Mouse (Mus musculus) MEL (cell line): ENCODE data around the gene Cenpp.

Experiments used
- CHD2 ChIP-seq: IDR thresholded peaks from 2 replicates; pipeline ENCODE4 v1.6.1; 2011; ENCODE audit warnings: low read length, improper control_type of control experiment
- CTCF ChIP-seq, 3 experiments: IDR thresholded peaks in 2 of 3; conservative IDR thresholded peaks in 1 of 3; 2 replicates each; pipeline ENCODE4 v1.5.1; 2011 to 2012; ENCODE audit warnings: low read length in 3 of 3, low read depth in 2 of 3, mild to moderate bottlenecking in 2 of 3, improper control_type of control experiment in 1 of 3, inconsistent platforms in 1 of 3, mixed read lengths in 1 of 3, moderate library complexity in 1 of 3; ENCODE audit not compliant: control insufficient read depth in 1 of 3, insufficient read depth in 1 of 3, poor library complexity in 1 of 3, severe bottlenecking in 1 of 3
- HCFC1 ChIP-seq: IDR thresholded peaks from 2 replicates; pipeline ENCODE4 v1.6.1; 2012; ENCODE audit warnings: low read depth, mild to moderate bottlenecking, inconsistent platforms, low read length, improper control_type of control experiment, moderate library complexity
- KAT2A ChIP-seq: conservative IDR thresholded peaks from 2 replicates; pipeline ENCODE4 v1.6.1; 2012; ENCODE audit warnings: low read depth, low read length, improper control_type of control experiment, inconsistent platforms
- MAFK ChIP-seq: IDR thresholded peaks from 2 replicates; pipeline ENCODE4 v1.6.1; 2011; ENCODE audit warnings: low read depth, mild to moderate bottlenecking, low read length, improper control_type of control experiment, borderline replicate concordance
- MXI1 ChIP-seq: IDR thresholded peaks from 2 replicates; pipeline ENCODE4 v1.6.1; 2011; ENCODE audit warnings: mild to moderate bottlenecking, low read depth, low read length, improper control_type of control experiment
- MYB ChIP-seq: IDR thresholded peaks from 2 replicates; pipeline ENCODE4 v1.6.1; 2011; ENCODE audit warnings: mild to moderate bottlenecking, low read depth, low read length, improper control_type of control experiment
- POLR2A ChIP-seq, 2 experiments: IDR thresholded peaks; 2 replicates each; pipeline ENCODE4 v1.6.1; 2011 to 2012; ENCODE audit warnings: low read length in 2 of 2, mild to moderate bottlenecking in 2 of 2, control low read depth in 1 of 2, improper control_type of control experiment in 1 of 2, low read depth in 1 of 2, moderate library complexity in 1 of 2; ENCODE audit not compliant: control insufficient read depth in 1 of 2, insufficient read depth in 1 of 2, poor library complexity in 1 of 2
- POLR2AphosphoS2 ChIP-seq: IDR thresholded peaks from 2 replicates; pipeline ENCODE4 v1.6.1; 2011; ENCODE audit warnings: low read length, improper control_type of control experiment
- RCOR1 ChIP-seq: IDR thresholded peaks from 2 replicates; pipeline ENCODE4 v1.6.1; 2012; ENCODE audit warnings: low read depth, mild to moderate bottlenecking, inconsistent platforms, low read length, improper control_type of control experiment
- TAL1 ChIP-seq: IDR thresholded peaks from 2 replicates; pipeline ENCODE4 v1.6.1; 2012; ENCODE audit warnings: mild to moderate bottlenecking, inconsistent platforms, low read length, moderate library complexity, mixed read lengths

GRCm38 (mm10) chr13:49691056-49691455, 38.5 kb upstream of the Cenpp start:
- TF ChIP-seq CTCF (IDR thresholded peaks at IDR 0.05 in 2 of 3, conservative IDR thresholded peaks at IDR 0.05 in 1 of 3; ENCODE audit: control insufficient read depth in 1 of 3, insufficient read depth in 1 of 3, low read depth in 2 of 3, low read length in 3 of 3, poor library complexity in 1 of 3, severe bottlenecking in 1 of 3) (no peak), MXI1 (no peak), TAL1 (no peak), RCOR1 (no peak), CHD2 (no peak), POLR2A (IDR thresholded peaks at IDR 0.05; ENCODE audit: control insufficient read depth in 1 of 2, insufficient read depth in 1 of 2, low read depth in 1 of 2, low read length in 2 of 2, poor library complexity in 1 of 2) (no peak), MAFK (no peak), POLR2AphosphoS2 (no peak), KAT2A (no peak), MYB (no peak), HCFC1 (no peak)
